Mouse (Mus musculus) testis, adult 2 months (tissue): ENCODE results near the gene Pdap1. TPM values are rescaled to one million over a fixed set of nuclear protein-coding genes. Genes with fewer than 3 reads are reported as not detected.
"Not testable (repeated sequence)": the region's sequence is repeated elsewhere in the genome, so short reads cannot be mapped to it uniquely, and the experiment has no call there.

ENCODE experiments used
- H3K27ac ChIP-seq: fragments of 200-500 bp; 2 replicates; pipeline ENCODE4 v1.5.1; 2012; ENCODE audit warnings: low read depth, low read length; ENCODE audit not compliant: control insufficient read depth, insufficient read depth
- H3K27me3 ChIP-seq: fragments of 200-500 bp; 2 replicates; pipeline ENCODE4 v1.6.1; 2012; ENCODE audit warnings: mild to moderate bottlenecking, low read length, moderate library complexity; ENCODE audit not compliant: control insufficient read depth, insufficient read depth
- H3K36me3 ChIP-seq: fragments of 200-500 bp; 2 replicates; pipeline ENCODE4 v1.6.1; 2012; ENCODE audit warnings: mild to moderate bottlenecking, low read length; ENCODE audit not compliant: control insufficient read depth, insufficient read depth
- H3K4me1 ChIP-seq: fragments of 200-500 bp; 2 replicates; pipeline ENCODE4 v1.6.1; 2012; ENCODE audit warnings: low read length; ENCODE audit not compliant: control insufficient read depth, insufficient read depth
- H3K4me3 ChIP-seq: fragments of 200-500 bp; 2 replicates; pipeline ENCODE4 v1.5.1; 2012; ENCODE audit warnings: low read depth, mild to moderate bottlenecking, low read length, moderate library complexity, mixed read lengths; ENCODE audit not compliant: control insufficient read depth
- CTCF ChIP-seq: fragments of 200-500 bp; IDR thresholded peaks from 2 replicates; pipeline ENCODE4 v1.5.1; 2012; ENCODE audit warnings: low read depth, mild to moderate bottlenecking, inconsistent platforms, low read length, moderate library complexity; ENCODE audit not compliant: control insufficient read depth, insufficient read depth, insufficient replicate concordance
- POLR2A ChIP-seq: fragments of 200-500 bp; IDR thresholded peaks from 2 replicates; pipeline ENCODE4 v1.6.1; 2012; ENCODE audit warnings: low read depth, mild to moderate bottlenecking, inconsistent platforms, low read length, moderate library complexity; ENCODE audit not compliant: control insufficient read depth
- polyA plus RNA-seq: library from polyadenylated mRNA; depleted of rRNA; stranded (reverse); fragments of >200 nt; gene quantifications from 2 replicates; pipeline ENCODE4 v1.2.3, GENCODE M21; 2012

Gene Pdap1
- polyA plus RNA-seq, 1 experiment, result 31.2 TPM

DNA sequence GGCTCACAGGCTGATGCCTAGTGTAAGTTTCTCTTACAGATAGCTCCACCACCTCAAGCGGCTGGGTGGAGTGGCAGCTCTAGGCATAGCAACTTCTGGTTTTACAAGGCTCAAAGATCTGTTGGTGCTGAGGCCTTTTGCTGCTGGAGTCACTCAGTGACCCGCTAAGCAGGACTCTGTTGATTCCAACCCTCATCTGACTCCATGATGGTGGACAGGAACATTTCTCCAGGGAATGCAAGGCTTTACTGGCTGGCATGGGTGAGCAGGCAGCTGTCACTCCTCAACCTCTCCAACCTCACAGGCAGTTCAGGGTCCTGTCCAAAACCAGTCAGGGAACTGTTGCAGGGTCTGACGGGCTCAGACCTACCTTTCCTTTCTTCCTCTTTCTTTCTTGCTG is 9.0 kb downstream of the Pdap1 start:
- no peak for TF ChIP-seq POLR2A
- TF ChIP-seq CTCF, result no peak
- Histone ChIP-seq H3K4me1 (peaks cover 5% of the 10 kb centered on the region), H3K27ac (no peak overlapping the region), H3K27me3 (no peaks in the 10 kb centered on the region), H3K4me3 (no peak overlapping the region), H3K36me3 (peaks cover 8% of the 10 kb centered on the region)

DNA sequence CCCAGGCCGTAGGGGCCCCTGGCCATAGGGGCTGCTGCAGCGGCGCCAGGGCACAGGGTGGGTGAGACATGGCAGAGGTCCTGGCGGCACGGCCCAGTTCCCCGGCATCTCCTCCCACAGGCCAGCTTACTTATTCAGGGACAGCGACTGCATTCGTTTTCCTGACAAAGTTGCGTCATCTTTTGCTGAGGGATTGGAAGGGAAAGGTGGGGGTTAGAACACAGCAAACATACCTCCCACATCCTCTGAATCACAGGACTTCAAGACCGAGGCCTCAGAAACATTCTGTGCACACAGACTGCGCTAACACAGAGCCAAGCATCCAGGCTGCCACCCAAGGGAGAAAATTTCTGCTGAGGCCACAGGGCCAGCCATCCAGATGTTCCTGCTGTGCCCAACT is 9.8 kb downstream of the Pdap1 start:
- H3K4me3 ChIP-seq, result no peak overlapping the region
- H3K4me1 ChIP-seq, result peaks cover 5% of the 10 kb centered on the region
- H3K27ac ChIP-seq, result no peak overlapping the region; the same call in 1 of the 2 replicates
- no peaks in the 10 kb centered on the region for H3K27me3 ChIP-seq
- TF ChIP-seq POLR2A (no peak), CTCF (no peak)
- H3K36me3 ChIP-seq, result peaks cover 8% of the 10 kb centered on the region

- not testable (repeated sequence) for H3K36me3 ChIP-seq, H3K4me1 ChIP-seq, H3K27me3 ChIP-seq
Measured at GRCm38 (mm10) chr5:145129773-145130172, 10.3 kb downstream of the Pdap1 start.

DNA sequence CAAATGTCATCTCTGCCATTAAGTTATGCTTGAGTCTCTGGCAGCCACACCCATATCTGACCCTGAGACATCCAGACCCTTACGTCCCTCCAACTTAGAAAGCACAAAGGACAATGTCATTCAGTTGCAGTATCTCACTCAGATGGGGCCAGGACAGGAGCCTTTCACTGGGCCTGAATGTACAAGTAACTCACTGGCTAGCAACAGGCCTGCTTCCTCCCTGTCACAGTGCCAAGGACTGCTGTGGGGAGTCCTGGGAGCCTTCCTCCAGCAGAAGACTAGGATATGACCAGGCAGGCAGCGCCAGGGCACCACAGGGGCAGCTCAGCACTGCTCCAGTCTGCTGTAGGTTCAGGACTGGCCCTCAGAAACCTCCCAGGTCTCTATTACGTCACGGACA is 10.9 kb downstream of the Pdap1 start:
- Histone ChIP-seq H3K4me3 (no peak overlapping the region), H3K27me3 (no peaks in the 10 kb centered on the region), H3K4me1 (peaks cover 5% of the 10 kb centered on the region), H3K36me3 (peaks cover 7% of the 10 kb centered on the region), H3K27ac (no peak overlapping the region)
- no peak for TF ChIP-seq CTCF
- TF ChIP-seq POLR2A, result no peak

More at GRCm38 (mm10) chr5:145129773-145130172, 10.3 kb downstream of the Pdap1 start:
- not testable (repeated sequence) for H3K27ac ChIP-seq, H3K4me3 ChIP-seq

DNA sequence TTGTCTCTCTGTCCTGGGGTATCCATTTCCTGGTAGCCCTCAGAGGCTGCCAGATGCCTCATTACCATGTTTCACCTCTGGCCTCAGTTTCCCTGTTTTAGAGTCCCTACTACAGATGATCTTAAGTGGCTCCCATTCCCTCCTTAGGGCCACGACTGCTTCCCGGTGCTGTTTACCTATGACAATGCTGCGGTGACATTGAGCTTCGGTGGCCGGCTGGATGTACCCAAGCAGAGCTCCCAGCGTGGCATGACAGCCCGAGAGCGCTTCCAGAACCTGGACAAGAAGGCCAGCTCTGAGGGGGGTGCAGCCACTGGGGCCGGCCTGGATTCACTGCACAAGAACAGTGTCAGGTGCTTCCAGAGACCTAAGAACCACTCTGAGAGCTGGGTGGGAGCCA is 13.5 kb downstream of the Pdap1 start:
- H3K4me3 ChIP-seq, result no peak overlapping the region
- H3K27ac ChIP-seq, result no peak overlapping the region
- H3K4me1 ChIP-seq, result peaks cover 5% of the 10 kb centered on the region
- TF ChIP-seq POLR2A (no peak), CTCF (no peak)
- H3K27me3 ChIP-seq, result no peaks in the 10 kb centered on the region
- H3K36me3 ChIP-seq, result no peaks in the 10 kb centered on the region; the same call in none of the 2 replicates

GRCm38 (mm10) chr5:145123396-145123795 is 16.6 kb downstream of the Pdap1 start:
- no peak for TF ChIP-seq POLR2A
- no peak for TF ChIP-seq CTCF
- H3K36me3 ChIP-seq, result no peaks in the 10 kb centered on the region
- no peaks in the 10 kb centered on the region; the same call in 1 of the 2 replicates for H3K4me1 ChIP-seq
- H3K27me3 ChIP-seq, result no peaks in the 10 kb centered on the region
- no peak overlapping the region for H3K4me3 ChIP-seq
- no peak overlapping the region for H3K27ac ChIP-seq

DNA sequence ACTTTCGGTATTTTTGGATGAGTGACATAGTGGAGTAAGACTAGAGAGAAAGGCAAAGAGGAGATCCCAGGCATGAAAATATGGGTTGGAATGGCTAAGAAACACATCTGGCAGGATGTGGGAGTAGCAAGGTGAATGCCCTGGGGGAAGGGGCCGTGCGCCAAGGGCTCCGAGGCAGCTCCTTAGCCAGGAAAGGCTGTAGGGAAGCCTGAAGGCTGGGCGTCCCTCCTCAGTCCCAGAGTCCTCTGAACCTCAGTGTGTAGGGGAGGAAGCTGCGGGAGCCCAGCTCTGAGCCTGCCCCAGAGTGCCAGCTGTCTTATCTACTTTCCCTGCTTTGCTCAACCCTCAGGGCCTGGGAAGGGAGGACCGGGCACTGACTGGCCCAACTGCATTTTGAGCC is 19.1 kb downstream of the Pdap1 start:
- H3K4me1 ChIP-seq, result peaks cover 2% of the 10 kb centered on the region
- no peaks in the 10 kb centered on the region for H3K36me3 ChIP-seq
- H3K4me3 ChIP-seq, result no peak overlapping the region
- no peak for TF ChIP-seq POLR2A
- no peak for TF ChIP-seq CTCF
- no peaks in the 10 kb centered on the region for H3K27me3 ChIP-seq
- H3K27ac ChIP-seq, result no peak overlapping the region

DNA sequence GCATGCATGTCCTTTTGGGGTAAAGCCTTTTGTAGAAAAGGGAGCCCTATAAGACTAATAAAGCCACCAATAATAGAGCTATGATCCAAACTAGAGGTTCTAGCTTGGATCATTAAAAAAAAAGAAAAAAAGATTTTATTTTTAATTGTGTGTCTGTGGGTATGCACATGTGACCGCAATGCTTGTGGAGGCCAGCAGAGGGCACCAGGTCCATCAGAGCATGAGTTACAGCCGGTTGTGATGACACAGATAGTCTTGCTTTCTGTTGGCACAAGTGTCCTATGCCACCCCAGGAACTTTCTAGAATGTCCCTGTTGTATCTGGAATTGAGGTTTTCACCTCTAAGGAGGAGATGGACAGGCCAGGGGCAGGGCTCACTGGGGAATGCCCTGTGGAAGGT is 20.7 kb downstream of the Pdap1 start:
- H3K27me3 ChIP-seq, result no peaks in the 10 kb centered on the region
- H3K4me3 ChIP-seq, result no peak overlapping the region
- TF ChIP-seq CTCF (peak; percentile 65; the same call in 1 of the 2 replicates), POLR2A (no peak)
- H3K36me3 ChIP-seq, result no peaks in the 10 kb centered on the region
- no peak overlapping the region for H3K27ac ChIP-seq
- peaks cover 7% of the 10 kb centered on the region for H3K4me1 ChIP-seq
